Mouse (Mus musculus) frontal cortex, postnatal 25 days (tissue): ENCODE data around the gene Ly86.

Experiments
- DNase-seq, 2 experiments: peaks; one replicate each; pipeline ENCODE4 v3.0.0; 2022; ENCODE audit warnings: low spot score in 2 of 2

Gene Ly86

DNA sequence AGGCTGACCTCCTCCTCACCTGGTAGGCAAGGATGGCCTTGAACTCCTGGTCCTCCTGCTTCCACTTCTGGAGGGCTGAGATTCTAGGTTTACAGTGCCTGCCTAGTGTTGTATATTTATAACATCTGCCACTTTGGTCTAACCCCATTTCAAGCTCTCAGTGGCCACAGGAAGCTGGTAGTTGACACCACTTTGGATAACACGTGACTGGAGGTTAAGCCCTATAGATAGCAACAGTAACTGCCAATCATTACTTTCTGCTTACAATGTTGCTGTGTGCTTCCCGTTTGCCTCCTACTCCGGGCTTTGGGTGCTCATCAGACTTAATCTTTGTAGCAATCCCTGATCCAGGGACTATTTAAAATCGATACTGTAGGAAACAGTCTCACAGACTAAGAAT lies 87.6 kb downstream of the Ly86 start:
- no peak for DNase-seq

DNA sequence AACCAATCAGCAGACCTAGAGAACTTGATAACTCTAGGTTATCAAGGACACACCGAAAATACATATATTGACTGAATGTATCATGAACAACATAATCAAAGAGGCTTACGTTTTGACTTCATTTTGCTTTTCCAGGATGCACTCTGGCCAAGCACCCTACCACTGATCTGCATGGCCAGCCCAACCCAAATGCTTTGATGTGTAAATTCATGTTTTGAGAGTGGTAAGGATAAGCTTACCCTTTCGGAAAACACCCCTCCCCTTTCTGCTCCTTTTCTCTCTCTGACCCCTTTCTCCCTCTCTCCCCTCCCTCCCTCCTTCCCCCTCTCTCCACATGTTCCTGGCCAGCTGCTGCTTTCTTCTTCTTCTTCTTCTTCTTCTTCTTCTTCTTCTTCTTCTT lies 88.1 kb downstream of the Ly86 start:
- DNase-seq, result no peak

DNA sequence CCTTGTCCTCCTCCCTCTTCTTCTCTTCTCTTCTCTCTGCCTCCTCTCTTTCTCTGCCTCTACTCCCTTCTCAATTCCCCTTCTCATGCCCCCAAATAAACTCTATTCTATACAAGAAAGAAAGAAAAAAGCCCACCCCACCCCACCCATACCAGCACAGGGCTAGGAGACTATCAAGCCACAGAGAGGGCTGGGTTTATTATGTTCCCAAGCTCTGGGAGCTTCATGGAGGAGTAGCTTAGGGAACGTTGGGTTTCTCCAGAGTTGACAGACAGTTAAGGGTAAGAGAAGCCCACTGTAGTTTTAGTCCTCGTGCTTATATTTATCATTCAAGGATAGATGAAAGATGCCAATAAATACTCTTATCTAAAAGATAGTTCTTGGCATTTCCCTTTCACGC lies 88.7 kb downstream of the Ly86 start:
- no peak for DNase-seq

DNA sequence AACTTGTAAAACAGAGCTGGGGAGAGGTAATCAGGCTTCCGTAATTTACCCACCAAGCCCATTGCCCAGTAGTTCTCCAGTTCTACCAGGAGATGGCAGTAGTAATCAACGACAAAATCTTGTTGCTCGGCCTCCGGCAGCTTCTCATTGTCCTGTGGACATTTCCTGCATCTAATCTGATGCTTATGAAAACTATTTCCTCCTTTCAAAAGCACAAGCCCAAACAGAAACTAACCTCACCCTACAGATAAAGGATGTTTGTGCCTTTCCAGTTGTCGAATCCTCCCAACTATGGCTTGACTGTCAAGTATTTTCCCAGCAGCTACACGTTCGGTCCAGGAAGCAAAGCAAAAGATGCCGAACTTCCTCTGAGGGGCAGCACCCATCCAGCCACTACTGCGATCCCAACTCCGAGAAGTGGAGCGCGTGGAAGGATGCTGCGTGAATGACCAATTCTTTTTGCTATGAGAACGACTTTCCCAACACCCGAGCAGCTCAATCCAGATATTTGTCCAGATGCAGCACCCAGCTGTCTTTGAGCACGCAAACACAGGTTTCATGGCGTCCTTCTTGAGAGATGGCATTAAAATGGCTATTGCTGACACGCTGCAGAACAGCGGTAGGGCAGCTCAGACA lies 89.2 kb downstream of the Ly86 start:
- DNase-seq, result peak in 1 of 2 experiments; percentile 44

DNA sequence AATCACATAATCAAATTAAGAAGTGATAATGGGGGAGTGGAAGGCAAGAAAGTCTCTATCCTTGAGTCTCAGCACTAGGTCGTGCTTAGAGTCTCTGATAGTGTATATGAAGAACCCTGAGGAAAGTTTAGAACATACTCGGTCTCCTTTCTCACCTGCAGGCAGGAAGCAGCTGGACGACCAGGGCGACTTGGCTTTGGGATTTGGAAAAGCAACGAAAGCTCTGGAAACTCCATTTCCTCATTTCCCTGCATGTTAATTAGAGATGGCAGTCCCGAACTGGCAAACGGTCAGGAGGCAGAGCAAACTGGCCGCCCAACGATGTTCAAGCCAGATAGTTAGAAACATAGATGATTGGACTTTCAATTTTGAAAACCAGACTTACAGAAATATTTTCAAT lies 89.8 kb downstream of the Ly86 start:
- DNase-seq, result no peak

DNA sequence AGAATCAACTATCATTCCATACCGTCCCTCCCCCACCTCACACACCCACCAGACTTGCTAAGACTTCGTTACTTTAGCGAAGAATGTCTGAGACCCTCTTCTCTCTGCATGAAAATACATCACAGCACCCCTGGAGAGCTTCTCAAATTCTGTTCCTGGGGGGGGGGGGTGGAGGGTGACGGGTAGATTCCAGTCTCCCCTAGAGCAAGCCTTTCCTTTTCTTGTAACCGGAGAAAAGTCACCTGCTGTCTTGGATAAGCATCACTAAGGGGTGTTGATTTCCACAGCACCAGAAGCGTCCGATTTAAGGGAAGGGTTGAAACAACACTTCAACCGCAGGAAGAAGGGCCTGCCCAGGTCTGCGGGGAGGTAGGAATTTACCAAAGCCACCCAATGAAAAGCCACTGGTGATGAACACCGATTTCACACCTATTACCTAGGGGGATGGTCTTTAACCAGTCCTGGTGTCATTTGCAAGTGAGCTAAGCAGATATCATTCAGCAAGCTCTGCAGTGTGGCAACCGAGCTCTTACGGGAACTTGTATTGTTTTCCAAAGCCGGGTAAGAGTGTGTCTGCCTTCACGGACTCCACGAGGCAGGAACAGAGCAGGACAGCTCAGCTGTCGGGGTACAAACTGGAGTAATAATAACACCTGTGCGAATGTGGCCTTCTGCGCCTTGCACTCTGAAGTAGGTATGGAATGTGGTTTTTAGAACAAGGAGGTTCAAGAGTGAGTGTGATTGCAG lies 91.4 kb downstream of the Ly86 start:
- DNase-seq, result no peak

DNA sequence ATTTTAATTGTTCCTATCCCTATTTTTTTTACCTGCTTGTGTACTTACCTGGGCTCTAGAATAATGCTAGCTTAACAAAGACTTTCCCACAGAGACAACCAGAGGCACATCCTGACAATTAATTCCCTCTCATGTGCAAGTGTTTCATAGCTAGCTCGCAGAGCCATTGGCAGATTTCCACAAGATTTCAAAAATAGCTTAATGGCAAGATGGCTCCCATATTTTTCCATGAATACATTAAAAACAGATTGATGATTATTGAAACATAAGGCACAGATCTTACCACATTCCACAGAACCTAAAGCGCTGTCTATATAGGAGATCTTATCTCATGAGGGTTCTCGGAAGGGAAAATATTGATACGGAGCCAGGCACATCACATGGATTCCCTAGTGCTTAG lies 93.8 kb downstream of the Ly86 start:
- no peak for DNase-seq

DNA sequence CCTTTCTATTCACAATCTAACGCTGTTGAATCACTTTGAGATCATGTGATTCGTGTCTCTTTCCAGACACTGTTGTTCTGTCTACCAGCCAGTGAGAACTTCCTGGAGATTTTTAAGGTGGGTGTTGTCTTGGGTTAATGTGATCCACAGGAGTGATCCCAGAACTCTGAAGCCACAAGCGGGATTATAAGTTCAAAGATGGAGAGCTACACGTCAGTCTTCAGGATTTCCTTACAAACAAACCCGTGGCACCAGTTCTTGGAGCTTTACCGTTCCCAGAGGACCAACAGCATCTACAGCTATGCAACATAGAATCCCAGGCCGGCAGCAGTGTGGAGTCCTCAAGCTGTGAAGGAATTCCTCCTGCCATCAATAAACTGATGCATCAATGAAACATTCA lies 94.5 kb downstream of the Ly86 start:
- DNase-seq, result no peak

DNA sequence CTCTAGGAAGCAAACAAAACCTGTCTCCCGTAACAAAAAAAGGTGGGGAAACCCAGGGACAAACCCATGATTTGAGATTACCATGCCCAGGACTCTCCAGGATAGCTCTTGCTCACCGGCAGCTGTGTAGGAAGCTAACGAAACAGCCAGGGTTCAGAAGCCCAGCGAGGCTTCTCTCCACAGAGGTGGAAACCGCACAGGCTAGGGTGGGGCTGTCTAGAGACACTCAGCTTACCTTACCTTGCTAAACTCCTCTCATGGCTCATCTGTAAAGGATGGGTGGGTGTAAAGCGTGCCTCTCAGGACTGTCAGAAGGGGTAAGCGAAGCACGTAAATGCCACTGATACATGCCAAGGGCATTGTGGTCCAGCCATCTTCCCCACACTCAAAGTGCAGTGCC lies 94.9 kb downstream of the Ly86 start:
- no peak for DNase-seq

DNA sequence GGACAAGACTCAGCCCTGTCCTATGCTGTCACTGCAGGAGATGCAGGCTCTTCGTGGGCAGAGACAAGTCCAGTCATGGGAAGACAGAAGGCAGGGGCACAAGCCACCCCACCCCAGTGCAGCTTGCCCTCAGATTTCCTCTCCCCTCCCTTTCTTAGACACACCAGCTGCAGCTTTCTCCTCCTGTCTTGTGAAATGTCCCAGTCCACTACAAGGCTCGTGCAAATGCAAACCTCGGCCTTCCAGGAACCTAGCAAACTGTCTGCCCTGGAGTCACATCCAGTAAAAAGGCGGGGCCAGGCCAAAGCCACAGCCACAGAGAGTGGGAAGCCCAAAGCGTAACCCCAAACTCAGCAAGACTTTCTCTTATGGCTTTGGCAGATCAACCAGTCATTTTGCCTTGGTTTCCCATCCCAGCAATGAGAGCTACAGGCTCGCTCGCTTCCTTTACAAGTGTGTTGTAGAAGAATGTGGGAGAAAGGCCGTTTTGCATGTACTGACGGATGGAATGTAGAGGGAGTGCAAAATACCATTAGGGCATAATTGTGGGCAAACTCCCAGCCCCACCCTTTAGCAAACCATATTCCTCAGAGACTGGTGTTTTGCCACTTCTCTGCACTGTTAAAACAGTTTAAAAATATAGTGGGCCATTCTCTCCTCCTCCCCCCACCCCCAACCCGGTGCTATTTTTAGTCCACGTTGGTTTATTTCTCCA lies 95.7 kb downstream of the Ly86 start:
- DNase-seq, result no peak

DNA sequence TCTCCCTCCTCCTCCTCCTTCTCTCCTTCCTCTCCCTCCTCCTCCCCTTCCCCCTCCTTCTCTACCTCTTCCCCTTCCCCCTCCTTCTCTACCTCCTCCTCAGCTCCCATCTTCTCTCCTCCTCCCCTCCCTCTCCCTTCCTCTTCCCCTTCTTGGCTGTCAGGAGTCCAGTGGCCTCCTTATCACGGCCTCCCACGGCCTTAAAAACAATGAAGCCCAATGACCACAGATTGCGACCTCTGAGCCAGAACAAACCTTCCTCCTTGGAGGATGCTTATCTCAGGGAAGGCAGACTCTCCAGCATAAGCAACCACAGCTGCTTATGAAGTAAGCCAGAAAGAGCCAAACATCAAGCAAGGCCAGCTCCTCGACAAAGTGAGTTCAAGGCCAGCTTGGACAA lies 97.0 kb downstream of the Ly86 start:
- DNase-seq, result no peak

DNA sequence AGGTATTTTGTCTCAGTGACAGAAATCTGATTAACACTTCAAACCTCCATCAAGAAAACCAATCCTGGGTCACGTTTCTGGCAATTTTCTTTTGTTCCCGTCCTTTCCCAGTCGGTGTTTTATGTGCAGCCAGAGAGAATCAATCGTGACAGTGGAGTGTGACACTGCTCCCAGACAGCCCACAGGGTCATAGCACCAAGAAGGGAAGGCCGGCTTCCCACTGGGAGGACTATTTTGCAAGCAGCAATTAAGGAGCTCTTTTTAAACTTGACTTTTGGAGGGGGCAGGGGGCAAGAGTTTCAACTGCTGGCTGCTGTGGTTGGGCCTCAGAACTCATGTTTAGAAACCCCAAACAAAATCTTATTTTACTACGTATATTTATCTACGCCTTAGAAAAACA lies 97.5 kb downstream of the Ly86 start:
- DNase-seq, result no peak

DNA sequence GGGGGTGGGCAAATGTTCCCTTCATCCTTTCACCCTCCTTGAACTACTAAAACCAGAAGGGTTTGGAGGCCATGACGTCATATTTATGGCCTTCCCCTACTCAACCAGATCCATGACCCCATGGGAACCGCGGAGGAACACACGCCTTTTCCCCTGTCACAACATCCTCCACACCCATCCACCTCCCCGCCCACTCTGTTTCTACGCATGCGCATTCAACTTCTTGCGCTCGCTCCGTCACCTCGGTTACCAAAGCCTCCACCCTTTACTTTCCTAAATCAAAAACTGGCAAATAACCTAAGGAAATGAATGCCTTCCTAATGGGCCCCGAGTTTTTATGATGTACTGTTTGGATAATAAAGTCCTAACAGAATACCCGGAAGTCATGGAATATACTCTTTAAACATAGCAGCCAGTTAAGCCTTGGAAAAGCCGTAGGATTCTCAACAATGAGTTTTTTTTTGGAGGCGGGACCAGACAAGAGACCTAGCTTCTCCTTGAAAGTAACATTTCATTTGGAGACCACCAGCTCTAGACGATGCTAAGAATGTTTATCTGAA lies 101.8 kb downstream of the Ly86 start:
- no peak for DNase-seq

DNA sequence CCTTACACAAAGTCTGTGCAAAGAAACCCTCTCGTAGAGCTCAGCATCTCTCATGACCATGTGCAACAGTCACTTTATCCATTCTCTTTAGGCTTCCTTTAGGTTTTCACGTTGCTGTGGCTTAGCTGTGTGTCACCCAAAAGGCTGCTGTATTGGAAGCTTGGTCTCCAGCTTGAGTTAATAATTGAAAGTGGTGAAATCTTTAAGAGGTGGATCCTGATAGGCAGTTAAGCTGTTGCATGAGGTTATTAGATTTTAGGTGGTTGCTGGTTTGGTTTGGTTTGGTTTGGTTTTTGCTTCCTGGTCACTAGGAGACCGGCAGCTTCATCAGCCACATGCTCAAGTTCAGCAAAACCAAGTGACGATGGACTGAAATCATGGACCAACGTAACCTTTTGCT lies 106.0 kb downstream of the Ly86 start:
- no peak for DNase-seq

DNA sequence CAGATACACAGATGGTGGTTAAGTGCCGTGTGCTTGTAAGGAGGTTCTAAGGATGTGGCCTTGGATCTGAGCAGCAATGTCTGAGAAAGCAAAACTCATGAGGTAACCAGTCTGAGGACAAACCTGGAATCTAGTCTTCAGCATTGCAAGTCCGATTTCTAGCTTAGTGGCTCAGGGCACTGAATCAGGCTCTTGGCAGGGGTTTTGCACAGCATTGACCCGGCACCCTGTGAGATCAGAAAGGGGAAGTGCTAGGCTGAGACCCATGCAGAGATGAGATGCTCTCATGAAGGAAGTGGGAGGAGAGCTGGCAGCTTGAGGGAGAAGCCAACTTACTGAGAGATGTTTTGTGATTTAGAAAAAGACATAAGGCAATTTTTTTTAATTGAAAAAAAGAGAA lies 106.5 kb downstream of the Ly86 start:
- no peak for DNase-seq

DNA sequence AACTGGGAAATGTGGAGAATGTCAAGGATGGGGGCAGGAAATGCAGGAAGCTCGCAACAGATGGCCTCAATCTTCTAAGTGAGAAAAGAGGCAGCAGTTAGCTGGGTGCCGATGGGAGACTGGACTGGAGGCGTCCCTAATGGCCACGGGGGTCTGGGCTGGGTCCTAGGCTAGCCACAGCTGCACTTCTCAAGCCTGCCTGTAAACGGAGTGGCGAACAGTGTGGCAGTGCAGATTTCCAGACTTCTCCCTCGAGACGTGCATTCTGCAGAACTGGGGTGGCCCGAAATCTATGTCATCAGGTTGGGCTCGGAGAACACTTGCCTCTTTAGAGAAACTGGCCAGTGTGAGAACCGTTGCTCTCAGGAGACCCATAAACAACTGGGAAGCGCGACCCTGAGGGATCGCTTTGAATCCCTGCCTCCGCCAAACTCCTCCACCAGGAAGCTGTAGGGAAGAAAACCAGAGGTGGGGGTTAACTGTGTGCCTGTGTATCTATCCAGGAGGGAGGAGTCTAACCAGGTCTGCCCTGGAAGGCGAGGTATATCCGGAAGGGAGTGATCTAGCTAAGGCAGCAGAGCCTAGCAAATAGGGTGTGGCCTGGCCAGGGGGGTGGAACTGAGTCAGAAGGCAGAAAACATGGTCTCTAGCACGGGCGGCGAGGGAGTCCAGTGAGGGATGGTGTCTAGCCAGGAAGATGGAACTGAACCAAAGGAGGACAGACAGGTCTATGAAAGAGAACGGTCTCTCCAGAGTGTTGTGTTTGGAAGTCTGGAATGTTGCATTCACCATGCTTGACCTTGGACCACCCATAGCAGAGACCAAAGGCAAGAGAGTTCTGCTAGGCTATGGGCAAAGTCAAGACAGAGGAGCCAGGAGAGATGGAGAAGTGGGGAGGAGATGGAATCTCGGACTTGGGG lies 107.3 kb downstream of the Ly86 start:
- peak; percentile 30 to 33 for DNase-seq

DNA sequence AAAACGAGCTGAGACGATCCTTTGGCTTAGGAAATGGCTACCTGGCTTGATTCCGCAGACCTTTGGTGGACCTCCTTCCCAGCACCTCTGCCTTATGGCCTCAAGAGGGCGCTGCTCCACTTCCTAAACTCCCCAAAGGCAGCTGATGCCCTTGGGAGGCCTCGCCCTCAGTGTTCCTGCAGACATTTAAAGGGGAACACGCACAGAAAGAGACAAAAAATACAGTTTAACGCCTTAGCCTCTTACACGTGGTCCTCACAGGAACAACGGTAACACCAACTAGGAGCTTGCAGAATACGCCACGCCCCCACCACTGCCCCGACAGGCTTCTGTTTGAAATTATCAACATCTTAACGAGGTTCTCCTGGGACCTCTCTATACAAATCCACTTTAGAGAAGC lies 108.2 kb downstream of the Ly86 start:
- peak; percentile 68 to 75 for DNase-seq

DNA sequence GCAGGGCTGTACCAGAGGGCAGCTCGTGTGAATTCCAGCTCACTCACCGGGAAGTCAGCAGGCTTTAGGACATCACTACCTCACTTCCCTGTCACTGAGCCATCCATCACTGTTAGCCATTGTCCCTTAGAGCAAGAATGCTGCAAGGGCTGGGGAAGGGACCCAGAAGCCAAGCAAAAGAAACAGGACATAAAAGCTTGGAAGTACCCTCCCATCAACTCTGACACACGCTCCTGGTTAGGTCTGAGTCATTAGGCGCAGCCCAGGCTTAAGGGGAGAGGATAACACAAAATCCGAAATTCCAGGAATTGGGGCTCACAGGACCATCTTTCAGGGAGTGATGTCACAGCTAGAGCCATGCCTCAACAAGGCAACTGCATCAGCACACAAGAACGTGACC lies 109.3 kb downstream of the Ly86 start:
- no peak for DNase-seq

DNA sequence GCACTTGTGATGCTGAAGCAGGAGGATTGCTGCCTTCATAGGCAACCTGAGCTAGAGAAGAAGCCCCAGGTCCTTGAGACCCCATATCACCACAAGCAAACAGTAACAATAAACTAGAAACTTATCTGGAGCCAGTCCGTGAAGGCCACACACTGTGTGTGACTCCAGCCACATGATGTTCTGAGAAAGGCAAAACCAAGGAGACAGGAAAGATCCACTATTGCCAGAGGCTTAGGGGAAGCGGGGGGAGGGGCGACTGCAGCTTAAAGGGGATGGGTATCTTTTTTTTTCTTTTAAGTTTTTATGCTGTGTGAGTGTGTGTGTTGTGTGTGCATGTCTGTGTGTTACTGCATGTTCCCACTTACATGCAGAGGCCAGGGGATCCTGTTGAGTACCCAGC lies 110.6 kb downstream of the Ly86 start:
- DNase-seq, result no peak

DNA sequence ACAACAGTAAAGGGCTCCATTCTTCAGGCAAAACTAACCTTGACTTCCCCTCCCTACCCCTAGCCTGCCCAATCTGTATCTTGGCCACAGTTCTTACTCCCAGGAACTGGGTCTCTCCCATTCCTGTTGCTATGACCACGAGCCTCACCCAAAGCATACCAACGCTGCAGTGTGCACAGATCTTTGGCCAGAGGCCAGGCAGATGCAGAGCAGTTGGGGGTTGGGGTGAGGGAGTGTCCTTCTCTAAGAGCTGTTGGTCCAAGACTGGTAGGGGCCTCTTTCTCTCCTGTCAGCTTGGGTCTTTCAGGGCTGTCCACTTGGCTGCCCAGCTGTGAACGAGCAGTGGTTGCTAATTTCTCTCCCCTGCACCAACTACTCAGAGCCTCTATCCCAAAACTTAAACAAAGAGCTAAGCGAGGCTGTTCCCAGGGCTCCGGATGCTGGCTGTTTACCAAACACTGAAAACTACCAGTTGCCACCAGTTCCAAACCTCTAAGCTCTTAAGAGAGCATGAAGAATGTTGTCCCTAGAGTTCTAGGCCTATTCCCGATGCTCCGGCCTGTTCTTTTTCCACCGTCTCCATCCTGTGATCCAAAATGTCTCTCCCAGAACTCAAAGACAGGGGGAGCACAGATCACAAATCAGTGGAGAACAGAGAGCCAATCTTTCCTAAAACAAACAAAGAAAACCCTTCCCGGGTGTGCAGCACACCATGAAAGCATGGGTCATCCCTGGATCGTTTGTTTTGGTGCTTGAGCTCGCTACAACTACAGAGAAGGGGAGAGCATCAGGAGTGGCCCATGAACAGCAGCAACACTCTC lies 112.2 kb downstream of the Ly86 start:
- DNase-seq, result peak in 1 of 2 experiments; percentile 28

DNA sequence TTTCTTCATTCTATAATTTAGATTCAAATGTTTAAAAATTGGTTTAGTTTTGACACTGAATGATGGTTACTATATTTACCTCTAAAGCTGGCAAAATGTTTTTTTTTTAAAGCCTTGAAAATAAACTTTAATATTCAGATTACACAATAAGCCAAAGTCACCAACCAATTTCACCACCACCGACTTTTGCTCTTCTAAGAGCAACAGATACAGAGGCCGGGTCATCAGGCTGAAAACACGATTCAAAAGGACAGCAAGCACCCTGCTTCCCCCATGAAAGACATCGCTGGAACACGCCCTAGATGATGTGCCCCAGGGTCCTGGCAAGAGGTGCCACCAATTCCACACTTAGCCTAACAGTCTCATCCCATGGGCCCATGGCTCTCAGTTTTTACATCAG lies 113.5 kb downstream of the Ly86 start:
- no peak for DNase-seq
